In the genomic region with DNA sequence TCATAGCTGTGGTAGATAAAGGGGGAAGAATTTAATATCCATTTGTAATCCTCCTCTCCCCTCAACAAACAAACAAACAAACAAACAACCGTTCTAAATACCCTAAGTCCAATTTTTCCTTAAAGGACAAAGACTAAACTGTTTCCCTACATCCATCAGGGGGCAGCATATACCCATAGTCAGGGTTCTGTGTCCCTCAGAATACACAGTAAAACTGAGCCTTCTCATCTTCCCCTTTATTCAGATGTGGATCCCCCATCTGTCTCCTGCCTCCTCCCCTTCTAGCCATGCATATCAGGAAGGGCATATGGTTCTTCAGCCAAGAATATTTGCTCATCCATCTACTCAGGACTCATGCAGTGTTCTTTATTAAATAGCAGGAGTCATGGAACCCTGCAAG, we compare ENCODE assay signal across 8 mouse cellular contexts. TPM values are rescaled to one million over a fixed set of nuclear protein-coding genes. Genes with fewer than 3 reads are reported as not detected.
DNase-seq lines count a peak whose midpoint lies in the region; ATAC-seq and TF ChIP-seq lines count a peak whose summit lies in the region.

No protein-coding gene starts in this region.

- TF ChIP-seq CTCF in intestine, postnatal 0 days (IDR thresholded peaks at IDR 0.05; ENCODE audit: low read depth), result peak; percentile 84

- 0% methylated on average over 1 of the region's 1 CpGs for WGBS in intestine, postnatal 0 days
- WGBS in intestine, embryonic 16.5 days, result 9% methylated on average over 1 of the region's 1 CpGs

- peaks cover 13% of the 10 kb centered on the region for H3K4me1 ChIP-seq in intestine, postnatal 0 days (replicated peaks; ENCODE audit: control insufficient read depth, insufficient read depth, low read length)
- peaks cover 12% of the 10 kb centered on the region for H3K4me1 ChIP-seq in intestine, embryonic 16.5 days (ENCODE audit: control insufficient read depth, insufficient read depth, low read length)

- no peak overlapping the region for H3K4me3 ChIP-seq in intestine, postnatal 0 days (ENCODE audit: low read depth, low read length)
- H3K4me3 ChIP-seq in intestine, embryonic 16.5 days (ENCODE audit: low read length), result no peak overlapping the region

- intact Hi-C loops in left cerebral cortex, postnatal 10 days (cut with DNase I), result loop anchor here (1.0 kb wide), 1 partner anchor 32 kb away; no protein-coding TSS in a partner anchor

- H3K9me3 ChIP-seq in intestine, postnatal 0 days (ENCODE audit: control insufficient read depth), result no peaks in the 10 kb centered on the region
- no peaks in the 10 kb centered on the region for H3K9me3 ChIP-seq in intestine, embryonic 16.5 days (ENCODE audit: control insufficient read depth, low read length)

- DNase-seq in CD4-positive helper T cell, adult 2 months (ENCODE audit: low read depth, low spot score), result peak; percentile 65
- peak; percentile 28 to 65 for DNase-seq in adrenal gland, postnatal 36 days
- peak; percentile 73 for DNase-seq in heart, adult 8-10 months (ENCODE audit: low spot score)
- DNase-seq in left cerebral cortex, postnatal 10 days (ENCODE audit: extremely low spot score in 1 of 2, low spot score in 2 of 2), result peak; percentile 37 to 59
- peak; percentile 78 for DNase-seq in splenic B cell, adult 2 months (ENCODE audit: low read depth, low spot score)

- no peak overlapping the region for H3K27ac ChIP-seq in intestine, postnatal 0 days (ENCODE audit: low read depth, low read length)
- no peak overlapping the region for H3K27ac ChIP-seq in intestine, embryonic 16.5 days (ENCODE audit: low read length)

- ATAC-seq in intestine, postnatal 0 days, result no peak
- ATAC-seq in intestine, embryonic 16.5 days, result no peak
- no peak for ATAC-seq in activated CD4-positive, CD25-positive, alpha-beta regulatory T cell, adult 4 months

- no peaks in the 10 kb centered on the region for H3K36me3 ChIP-seq in intestine, postnatal 0 days (ENCODE audit: control insufficient read depth, insufficient read depth)
- H3K36me3 ChIP-seq in intestine, embryonic 16.5 days (ENCODE audit: control insufficient read depth, insufficient read depth, low read length), result no peaks in the 10 kb centered on the region
- H3K36me3 ChIP-seq in splenic B cell, adult 2 months (ENCODE audit: control insufficient read depth, insufficient read depth, low read length, poor library complexity, severe bottlenecking), result no peaks in the 10 kb centered on the region

- H3K4me2 ChIP-seq in intestine, postnatal 0 days (replicated peaks; ENCODE audit: low read depth), result no peak overlapping the region
- H3K4me2 ChIP-seq in intestine, embryonic 16.5 days (ENCODE audit: low read depth, low read length), result no peak overlapping the region

- H3K9ac ChIP-seq in intestine, postnatal 0 days (ENCODE audit: low read depth, low read length), result no peak overlapping the region
- no peak overlapping the region for H3K9ac ChIP-seq in intestine, embryonic 16.5 days (ENCODE audit: low read depth, low read length)

- peaks cover 35% of the 10 kb centered on the region for H3K27me3 ChIP-seq in intestine, postnatal 0 days (replicated peaks; ENCODE audit: control insufficient read depth, insufficient read depth, low read length)
- peaks cover 29% of the 10 kb centered on the region for H3K27me3 ChIP-seq in intestine, embryonic 16.5 days (replicated peaks; ENCODE audit: control insufficient read depth, insufficient read depth, low read length)
- no peaks in the 10 kb centered on the region for H3K27me3 ChIP-seq in splenic B cell, adult 2 months (ENCODE audit: control insufficient read depth, insufficient read depth, low read length, poor library complexity, severe bottlenecking)

RNA-seq across cellular contexts. Expression of a gene that starts 1.4 kb away (rescaled TPM):
- polyA plus RNA-seq in intestine, postnatal 0 days (2015; fragmentation: Nextera tagmentation; extraction: Ambion mirVana), result 9.8 and 12.2 TPM in 2 replicates
- polyA plus RNA-seq in intestine, embryonic 16.5 days (2015; fragmentation: Nextera tagmentation; extraction: Ambion mirVana), result 23.5 and 25.5 TPM in 2 replicates
- 10 to 100 TPM; 28.4 to 29.7 TPM for total RNA-seq in adrenal gland, postnatal 36 days (2021)
- 10 to 100 TPM; 15.1 to 19.7 (median 18.9) TPM for total RNA-seq in heart, adult 8-10 months (2022)
- total RNA-seq in left cerebral cortex, postnatal 10 days (2021), result 10 to 100 TPM; 29.4 to 32.8 TPM
- 10 to 100 TPM; 44.7 to 54.4 TPM for polyA plus RNA-seq in activated CD4-positive, CD25-positive, alpha-beta regulatory T cell, adult 4 months (2017; shearing (Covaris generic))

RNA-seq across cellular contexts. Expression of a gene that starts 13.2 kb away (rescaled TPM):
- 0.23 and 0.29 TPM in 2 replicates for polyA plus RNA-seq in intestine, postnatal 0 days (2015; fragmentation: Nextera tagmentation; extraction: Ambion mirVana)
- 0.23 and 0.27 TPM in 2 replicates for polyA plus RNA-seq in intestine, embryonic 16.5 days (2015; fragmentation: Nextera tagmentation; extraction: Ambion mirVana)
- 1 to 10 TPM; 3.2 TPM for total RNA-seq in adrenal gland, postnatal 36 days (2021)
- total RNA-seq in heart, adult 8-10 months (2022), result 1 to 10 TPM; 2.2 to 3.2 (median 2.9) TPM
- total RNA-seq in left cerebral cortex, postnatal 10 days (2021), result 1 to 10 TPM; 9.0 to 9.4 TPM
- not detected for polyA plus RNA-seq in activated CD4-positive, CD25-positive, alpha-beta regulatory T cell, adult 4 months (2017; shearing (Covaris generic))

RNA-seq across cellular contexts. Expression of a gene that starts 50.0 kb away (rescaled TPM):
- 10.6 and 11.7 TPM in 2 replicates for polyA plus RNA-seq in intestine, postnatal 0 days (2015; fragmentation: Nextera tagmentation; extraction: Ambion mirVana)
- polyA plus RNA-seq in intestine, embryonic 16.5 days (2015; fragmentation: Nextera tagmentation; extraction: Ambion mirVana), result 39.7 and 40.1 TPM in 2 replicates
- total RNA-seq in adrenal gland, postnatal 36 days (2021), result 10 to 100 TPM; 74.9 to 83.1 TPM
- total RNA-seq in heart, adult 8-10 months (2022), result 10 to 100 TPM; 16.5 to 24.0 (median 20.5) TPM
- 100 to 1,000 TPM; 111 to 112 TPM for total RNA-seq in left cerebral cortex, postnatal 10 days (2021)
- polyA plus RNA-seq in activated CD4-positive, CD25-positive, alpha-beta regulatory T cell, adult 4 months (2017; shearing (Covaris generic)), result 10 to 100 TPM; 13.0 to 16.5 TPM
